Mouse (Mus musculus): Measurements from ENCODE around the gene Pitpnm2. TPM values are rescaled to one million over a fixed set of nuclear protein-coding genes. Genes with fewer than 3 reads are reported as not detected.
"Not testable (repeated sequence)": the region's sequence is repeated elsewhere in the genome, so short reads cannot be mapped to it uniquely, and the experiment has no call there.

Gene Pitpnm2
- total RNA-seq, 2 experiments from 2014 or later: 125 to 126 TPM

- DNase-seq (ENCODE audit: low spot score in 2 of 2): no peak
These were observed 26.0 kb downstream of the Pitpnm2 start for GRCm38 (mm10) chr5:124223574-124223973.

GRCm38 (mm10) chr5:124222696-124223095, 26.9 kb downstream of the Pitpnm2 start:
- no peak for DNase-seq (ENCODE audit: low spot score in 2 of 2)

GRCm38 (mm10) chr5:124221736-124222040, 27.9 kb downstream of the Pitpnm2 start:
- no peak for DNase-seq (ENCODE audit: low spot score in 2 of 2)

GRCm38 (mm10) chr5:124221037-124221735, 28.4 kb downstream of the Pitpnm2 start:
- DNase-seq (ENCODE audit: low spot score in 2 of 2): peak; percentile 69 to 74

GRCm38 (mm10) chr5:124220551-124220950, 29.0 kb downstream of the Pitpnm2 start:
- no peak for DNase-seq (ENCODE audit: low spot score in 2 of 2)

GRCm38 (mm10) chr5:124219431-124219830, 30.1 kb downstream of the Pitpnm2 start:
- DNase-seq (ENCODE audit: low spot score in 2 of 2): no peak

GRCm38 (mm10) chr5:124218986-124219385, 30.6 kb downstream of the Pitpnm2 start:
- DNase-seq (ENCODE audit: low spot score in 2 of 2): no peak

- no peak for DNase-seq (ENCODE audit: low spot score in 2 of 2)
These were observed 31.9 kb downstream of the Pitpnm2 start for GRCm38 (mm10) chr5:124217566-124218249.

- not testable (repeated sequence) for DNase-seq (ENCODE audit: low spot score in 2 of 2)
These were observed 32.5 kb downstream of the Pitpnm2 start for GRCm38 (mm10) chr5:124217092-124217491.

GRCm38 (mm10) chr5:124216403-124216802, 33.2 kb downstream of the Pitpnm2 start:
- no peak for DNase-seq (ENCODE audit: low spot score in 2 of 2)

GRCm38 (mm10) chr5:124215647-124216046, 33.9 kb downstream of the Pitpnm2 start:
- DNase-seq (ENCODE audit: low spot score in 2 of 2): no peak

GRCm38 (mm10) chr5:124214516-124215145, 34.9 kb downstream of the Pitpnm2 start:
- no peak for DNase-seq (ENCODE audit: low spot score in 2 of 2)

- no peak for DNase-seq (ENCODE audit: low spot score in 2 of 2)
These were observed 35.7 kb downstream of the Pitpnm2 start for GRCm38 (mm10) chr5:124213588-124214469.

- DNase-seq (ENCODE audit: low spot score in 2 of 2): no peak
These were observed 37.9 kb downstream of the Pitpnm2 start for GRCm38 (mm10) chr5:124211669-124212068.

GRCm38 (mm10) chr5:124211234-124211633, 38.3 kb downstream of the Pitpnm2 start:
- DNase-seq (ENCODE audit: low spot score in 2 of 2): peak; percentile 63 to 73

GRCm38 (mm10) chr5:124210281-124211016, 39.1 kb downstream of the Pitpnm2 start:
- DNase-seq (ENCODE audit: low spot score in 2 of 2): no peak

GRCm38 (mm10) chr5:124209850-124210249, 39.7 kb downstream of the Pitpnm2 start:
- no peak for DNase-seq (ENCODE audit: low spot score in 2 of 2)

GRCm38 (mm10) chr5:124208030-124208429, 41.5 kb downstream of the Pitpnm2 start:
- no peak for DNase-seq (ENCODE audit: low spot score in 2 of 2)

- no peak for DNase-seq (ENCODE audit: low spot score in 2 of 2)
These were observed 43.0 kb downstream of the Pitpnm2 start for GRCm38 (mm10) chr5:124206481-124207038.

- DNase-seq (ENCODE audit: low spot score in 2 of 2): no peak
These were observed 43.7 kb downstream of the Pitpnm2 start for GRCm38 (mm10) chr5:124205809-124206380.
